Mouse (Mus musculus) stomach, embryonic 16.5 days (tissue): ENCODE data around the gene Fanca. TPM values are rescaled to one million over a fixed set of nuclear protein-coding genes. Genes with fewer than 3 reads are reported as not detected.
"Not testable (repeated sequence)": the region's sequence is repeated elsewhere in the genome, so short reads cannot be mapped to it uniquely, and the experiment has no call there.

Experiments
- ATAC-seq: fragments of 200-750 bp; cut with Nextera tagmentation; 2 replicates; pipeline ENCODE4 v1.8.0; 2017; ENCODE audit warnings: moderate number of reproducible peaks, moderate TSS enrichment; ENCODE audit not compliant: insufficient read depth, low FRiP score
- H3K27ac ChIP-seq: fragments of 300-500 bp; sonication (generic); 2 replicates; pipeline ENCODE4 v1.5.1; 2014; ENCODE audit warnings: low read length
- H3K27me3 ChIP-seq: fragments of 300-500 bp; sonication (generic); 2 replicates; pipeline ENCODE4 v1.6.1; 2014; ENCODE audit warnings: low read length, control low read depth, mixed read lengths; ENCODE audit not compliant: control insufficient read depth, insufficient read depth
- H3K36me3 ChIP-seq: fragments of 300-500 bp; sonication (generic); 2 replicates; pipeline ENCODE4 v1.6.1; 2014; ENCODE audit warnings: low read length; ENCODE audit not compliant: control insufficient read depth, insufficient read depth
- H3K4me1 ChIP-seq: fragments of 300-500 bp; sonication (generic); 2 replicates; pipeline ENCODE4 v1.6.1; 2014; ENCODE audit warnings: low read length, control low read depth, mixed read lengths; ENCODE audit not compliant: control insufficient read depth, insufficient read depth
- H3K4me2 ChIP-seq: fragments of 300-500 bp; sonication (generic); 2 replicates; pipeline ENCODE4 v1.6.1; 2014; ENCODE audit warnings: low read depth, low read length, mixed read lengths
- H3K4me3 ChIP-seq: fragments of 300-500 bp; sonication (generic); replicated peaks from 2 replicates; pipeline ENCODE4 v1.5.1; 2014; ENCODE audit warnings: mild to moderate bottlenecking, low read length
- H3K9ac ChIP-seq: fragments of 300-500 bp; sonication (generic); 2 replicates; pipeline ENCODE4 v1.6.1; 2014; ENCODE audit warnings: low read length
- H3K9me3 ChIP-seq: fragments of 300-500 bp; sonication (generic); replicated peaks from 2 replicates; pipeline ENCODE4 v1.6.1; 2016; ENCODE audit warnings: low read length, control low read depth; ENCODE audit not compliant: control insufficient read depth
- WGBS: fragments of 180-500 bp; shearing (Covaris S2); extraction: QIAGEN DNeasy Blood & Tissue Kit; methylation state at CpG from one replicate; pipeline ENCODE4 v1.1.7; 2014; 5-methylcytosine and 5-hydroxymethylcytosine counted together
- polyA plus RNA-seq: library from polyadenylated mRNA; unstranded; fragments of >200 nt; fragmentation: Nextera tagmentation; extraction: Ambion mirVana; gene quantifications from 2 replicates; pipeline ENCODE4 v1.2.1, GENCODE M21; 2015

Gene Fanca
- polyA plus RNA-seq, 1 experiment from 2014 or later: 18.1 TPM

GRCm38 (mm10) chr8:123271147-123271546 lies 47.2 kb downstream of the Fanca start:
- H3K9me3 ChIP-seq: no peaks in the 10 kb centered on the region
- H3K4me2 ChIP-seq: no peak overlapping the region
- H3K27me3 ChIP-seq: no peaks in the 10 kb centered on the region
- no peaks in the 10 kb centered on the region; the same call in 1 of the 2 replicates for H3K4me1 ChIP-seq
- no peak overlapping the region for H3K9ac ChIP-seq
- H3K27ac ChIP-seq: no peak overlapping the region
- H3K36me3 ChIP-seq: peaks cover 8% of the 10 kb centered on the region; the same call in 1 of the 2 replicates
- no peak for ATAC-seq
- no peak overlapping the region for H3K4me3 ChIP-seq
- 83% methylated on average over 10 of the region's 10 CpGs for WGBS

GRCm38 (mm10) chr8:123267926-123268656 lies 50.3 kb downstream of the Fanca start:
- no peak for ATAC-seq
- Histone ChIP-seq H3K36me3 (peaks cover 27% of the 10 kb centered on the region), H3K27ac (no peak overlapping the region)

DNA sequence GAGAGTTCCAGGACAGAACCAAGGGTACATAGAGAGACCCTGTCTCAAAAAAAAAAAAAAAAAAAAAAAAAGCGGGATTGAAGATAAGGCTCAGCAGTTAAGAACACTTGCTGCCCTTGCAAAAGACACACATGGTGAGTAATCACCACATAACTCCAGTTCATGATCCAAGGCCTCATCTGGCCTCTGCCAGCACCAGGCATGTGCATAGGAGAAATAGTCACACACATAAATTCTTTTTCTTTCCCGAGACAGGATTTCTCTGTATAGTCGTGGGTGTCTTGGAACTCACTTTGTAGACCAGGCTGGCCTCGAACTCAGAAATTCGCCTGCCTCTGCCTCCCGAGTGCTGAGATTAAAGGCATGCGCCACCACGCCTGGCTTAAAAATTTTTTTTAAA lies 60.8 kb downstream of the Fanca start:
- 85% methylated on average over 8 of the region's 8 CpGs for WGBS
- ATAC-seq, H3K27ac ChIP-seq, H3K9me3 ChIP-seq, H3K9ac ChIP-seq, H3K27me3 ChIP-seq, H3K4me2 ChIP-seq, H3K4me3 ChIP-seq: not testable (repeated sequence)
- H3K36me3 ChIP-seq: peaks cover 13% of the 10 kb centered on the region
- peaks cover 17% of the 10 kb centered on the region for H3K4me1 ChIP-seq

More at GRCm38 (mm10) chr8:123267926-123268656, 50.3 kb downstream of the Fanca start:
- no peak overlapping the region for H3K4me3 ChIP-seq
- 66% methylated on average over 14 of the region's 14 CpGs for WGBS
- H3K4me1 ChIP-seq: no peaks in the 10 kb centered on the region; the same call in 1 of the 2 replicates
- no peaks in the 10 kb centered on the region for H3K9me3 ChIP-seq
- no peaks in the 10 kb centered on the region for H3K27me3 ChIP-seq
- H3K4me2 ChIP-seq: no peak overlapping the region
- no peak overlapping the region for H3K9ac ChIP-seq

DNA sequence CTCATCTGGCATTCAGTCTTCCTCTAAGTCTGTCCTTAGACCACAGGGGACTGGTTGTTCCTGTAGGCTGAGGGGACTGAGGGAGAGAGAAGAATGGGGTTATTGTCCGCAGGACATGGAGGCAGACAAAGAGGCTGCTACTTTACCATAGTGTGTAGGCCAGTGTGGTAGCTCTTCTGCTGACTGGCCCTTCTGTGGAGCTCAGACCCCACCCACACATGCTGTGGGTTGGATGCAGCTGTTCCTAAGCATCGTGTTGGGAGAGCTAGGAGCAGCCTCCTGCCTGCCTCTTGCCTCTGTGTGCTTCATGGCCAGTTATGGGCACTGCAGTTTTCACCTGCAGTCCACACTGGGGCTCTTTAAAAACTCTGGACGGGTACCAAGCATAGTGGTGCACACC lies 61.3 kb downstream of the Fanca start:
- no peaks in the 10 kb centered on the region for H3K27me3 ChIP-seq
- ATAC-seq: no peak
- 80% methylated on average over 3 of the region's 3 CpGs for WGBS
- H3K4me2 ChIP-seq: no peak overlapping the region
- H3K9me3 ChIP-seq: no peaks in the 10 kb centered on the region
- no peak overlapping the region for H3K27ac ChIP-seq
- H3K4me3 ChIP-seq: no peak overlapping the region
- peaks cover 13% of the 10 kb centered on the region for H3K36me3 ChIP-seq
- H3K4me1 ChIP-seq: peaks cover 20% of the 10 kb centered on the region
- H3K9ac ChIP-seq: no peak overlapping the region

DNA sequence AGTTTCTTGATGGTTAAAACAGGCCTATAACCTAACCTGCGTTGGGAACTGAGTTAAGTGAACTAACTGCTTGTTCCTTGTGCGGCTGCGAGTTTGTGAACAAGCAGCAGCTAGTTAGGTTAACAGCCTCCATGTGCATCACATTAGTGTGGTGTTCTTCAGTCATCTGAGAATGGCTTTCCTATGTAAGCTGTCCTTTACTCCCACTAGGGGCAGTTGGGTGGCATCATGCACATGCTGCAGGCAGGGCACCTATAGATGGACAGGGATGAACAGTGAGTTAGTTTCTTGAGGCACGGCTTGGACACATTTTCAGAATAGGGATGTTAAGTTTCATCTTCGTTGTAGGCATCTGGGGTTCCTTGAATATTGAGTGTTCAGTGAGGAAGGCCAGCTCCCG lies 63.2 kb downstream of the Fanca start:
- Histone ChIP-seq H3K4me2 (peak overlapping the region; percentile 94), H3K27ac (no peak overlapping the region), H3K9ac (peak overlapping the region; percentile 99), H3K4me1 (peaks cover 20% of the 10 kb centered on the region), H3K9me3 (no peaks in the 10 kb centered on the region), H3K27me3 (no peaks in the 10 kb centered on the region), H3K4me3 (peak overlapping the region; percentile 99), H3K36me3 (peaks cover 18% of the 10 kb centered on the region)
- no peak for ATAC-seq
- 69% methylated on average over 6 of the region's 6 CpGs for WGBS

GRCm38 (mm10) chr8:123254099-123254885 lies 64.1 kb downstream of the Fanca start, which contains the start of the genes Zfp276 and Vps9d1:
Gene Zfp276 (plus strand): TSS chr8:123254195.
Gene Vps9d1 (minus strand): TSS chr8:123254348.
- Histone ChIP-seq H3K9ac (peak within 1 kb of the TSS; percentile 99), H3K4me1 (peaks cover 20% of the 10 kb centered on the region), H3K27me3 (no peaks in the 10 kb centered on the region), H3K36me3 (peaks cover 13% of the 10 kb centered on the region), H3K27ac (peak within 1 kb of the TSS; percentile 86), H3K4me3 (peak within 1 kb of the TSS; percentile 99), H3K9me3 (no peaks in the 10 kb centered on the region), H3K4me2 (peak within 1 kb of the TSS; percentile 94)
- under 1% methylated on average over 98 of the region's 99 CpGs for WGBS
- ATAC-seq: peak; percentile 96

- peak; percentile 19; the same call in 1 of the 2 replicates for ATAC-seq
- H3K36me3 ChIP-seq: peaks cover 17% of the 10 kb centered on the region
- under 1% methylated on average over 40 of the region's 40 CpGs for WGBS
Measured at GRCm38 (mm10) chr8:123253451-123254098, 64.8 kb downstream of the Fanca start.

GRCm38 (mm10) chr8:123252925-123253324 lies 65.5 kb downstream of the Fanca start:
- H3K27me3 ChIP-seq: no peaks in the 10 kb centered on the region
- ATAC-seq: no peak
- peak overlapping the region; percentile 29; the same call in 1 of the 2 replicates for H3K27ac ChIP-seq
- H3K9me3 ChIP-seq: no peaks in the 10 kb centered on the region
- peak overlapping the region; percentile 71 for H3K4me2 ChIP-seq
- H3K9ac ChIP-seq: peak overlapping the region; percentile 99
- peaks cover 14% of the 10 kb centered on the region; the same call in 1 of the 2 replicates for H3K36me3 ChIP-seq
- peak overlapping the region; percentile 99 for H3K4me3 ChIP-seq
- peaks cover 20% of the 10 kb centered on the region for H3K4me1 ChIP-seq
- WGBS: 50% methylated on average over 4 of the region's 4 CpGs

More at GRCm38 (mm10) chr8:123253451-123254098, 64.8 kb downstream of the Fanca start:
- Histone ChIP-seq H3K9ac (peak overlapping the region; percentile 99), H3K4me3 (peak overlapping the region; percentile 99), H3K4me1 (peaks cover 20% of the 10 kb centered on the region), H3K27ac (peak overlapping the region; percentile 86), H3K9me3 (no peaks in the 10 kb centered on the region), H3K27me3 (no peaks in the 10 kb centered on the region), H3K4me2 (peak overlapping the region; percentile 71)
